Mouse (Mus musculus): ENCODE results near the gene Npas2.

GRCm38 (mm10) chr1:39287076-39287475, 93.5 kb downstream of the Npas2 start:
- no peak for TF ChIP-seq POLR2A (IDR thresholded peaks at IDR 0.05; ENCODE audit: insufficient read depth, low read depth, low read length)
- TF ChIP-seq CTCF (IDR thresholded peaks at IDR 0.05; ENCODE audit: insufficient read depth, low read depth, low read length), result no peak
